In genomic region chr3:74778337-74778736, GRCm38 (mm10) we compare ENCODE assay signal across 25 mouse cellular contexts.
DNase-seq lines count a peak whose midpoint lies in the region; ATAC-seq lines count a peak whose summit lies in the region.
"Had no signal": no experiment of that assay in that cellular context is flagged by ENCODE, and none has a peak within 500 bp of the region (broad histone marks: within the 10 kb centered on the region; RNA-seq: fewer than 3 reads in every experiment).

No protein-coding gene starts in this region.

- DNase-seq in hindbrain, embryonic 11.5 days (ENCODE audit: low spot score): no peak
- no peak for DNase-seq in neural tube, embryonic 11.5 days (ENCODE audit: low spot score)
- no peak for DNase-seq in neural tube, embryonic 10.5 days (ENCODE audit: extremely low spot score, low spot score)
- DNase-seq in left cerebral cortex, postnatal 4 days: no peak
- DNase-seq: adrenal gland, adult 8-10 months; adrenal gland, postnatal 25 days; cerebellum, adult 18-20 months; cerebellum, adult 9-10 months; cerebellum, postnatal 14 days; gastrocnemius, adult 2 months; gastrocnemius, postnatal 25 days; heart, adult 2 months; heart, postnatal 14 days; heart, postnatal 4 days had no signal

- no peak overlapping the region for H3K4me2 ChIP-seq in hindbrain, embryonic 11.5 days (replicated peaks; ENCODE audit: low read depth, low read length)
- no peak overlapping the region for H3K4me2 ChIP-seq in hindbrain, embryonic 12.5 days (replicated peaks)
- no peak overlapping the region for H3K4me2 ChIP-seq in neural tube, embryonic 11.5 days (ENCODE audit: low read depth)
- H3K4me2 ChIP-seq in neural tube, embryonic 12.5 days (replicated peaks): no peak overlapping the region
- H3K4me2 ChIP-seq: forebrain, embryonic 13.5 days; heart, embryonic 13.5 days; hindbrain, embryonic 13.5 days had no signal

- intact Hi-C loops in left cerebral cortex, postnatal 4 days (cut with DNase I): no loop called here

- peak; percentile 54; the same call in 1 of the 2 replicates for ATAC-seq in hindbrain, embryonic 11.5 days (ENCODE audit: low FRiP score)
- ATAC-seq in hindbrain, embryonic 12.5 days (ENCODE audit: low FRiP score): no peak
- ATAC-seq in neural tube, embryonic 11.5 days (ENCODE audit: insufficient read depth, low FRiP score, low TSS enrichment): peak; percentile 69; the same call in 1 of the 2 replicates
- peak; percentile 66 for ATAC-seq in neural tube, embryonic 12.5 days (ENCODE audit: low FRiP score, low read depth)
- ATAC-seq in granulocyte monocyte progenitor cell, adult 5-6 weeks (replicated peaks; ENCODE audit: poor library complexity, severe bottlenecking): no peak
- ATAC-seq: activated CD4-positive, CD25-positive, alpha-beta regulatory T cell, adult 4 months; forebrain, embryonic 13.5 days; forebrain, embryonic 16.5 days; hindbrain, embryonic 16.5 days had no signal

- H3K4me3 ChIP-seq in hindbrain, embryonic 11.5 days (ENCODE audit: low read depth, low read length): no peak overlapping the region
- H3K4me3 ChIP-seq in hindbrain, embryonic 12.5 days: no peak overlapping the region
- no peak overlapping the region for H3K4me3 ChIP-seq in neural tube, embryonic 11.5 days (ENCODE audit: low read depth, low read length)
- H3K4me3 ChIP-seq in neural tube, embryonic 12.5 days: no peak overlapping the region
- H3K4me3 ChIP-seq: forebrain, embryonic 10.5 days; forebrain, embryonic 13.5 days; gastrocnemius, adult 2 months; heart, adult 2 months; heart, embryonic 10.5 days; heart, embryonic 13.5 days; hindbrain, embryonic 13.5 days had no signal

- no peaks in the 10 kb centered on the region for H3K36me3 ChIP-seq in hindbrain, embryonic 11.5 days (ENCODE audit: control insufficient read depth, insufficient read depth, low read length)
- no peaks in the 10 kb centered on the region for H3K36me3 ChIP-seq in hindbrain, embryonic 12.5 days
- no peaks in the 10 kb centered on the region for H3K36me3 ChIP-seq in neural tube, embryonic 11.5 days (ENCODE audit: control insufficient read depth, insufficient read depth, low read length)
- H3K36me3 ChIP-seq in neural tube, embryonic 12.5 days: no peaks in the 10 kb centered on the region
- H3K36me3 ChIP-seq: forebrain, embryonic 10.5 days; heart, embryonic 10.5 days; heart, embryonic 13.5 days; hindbrain, embryonic 13.5 days had no signal

- H3K27ac ChIP-seq in hindbrain, embryonic 11.5 days (ENCODE audit: low read depth, low read length): no peak overlapping the region
- no peak overlapping the region for H3K27ac ChIP-seq in hindbrain, embryonic 12.5 days
- no peak overlapping the region for H3K27ac ChIP-seq in neural tube, embryonic 11.5 days (ENCODE audit: low read depth, low read length)
- H3K27ac ChIP-seq in neural tube, embryonic 12.5 days: no peak overlapping the region
- H3K27ac ChIP-seq: forebrain, embryonic 10.5 days; forebrain, embryonic 13.5 days; gastrocnemius, adult 2 months; heart, adult 2 months; heart, embryonic 10.5 days; heart, embryonic 13.5 days; hindbrain, embryonic 13.5 days had no signal

- no peak overlapping the region for H3K9ac ChIP-seq in hindbrain, embryonic 11.5 days (ENCODE audit: low read depth, low read length)
- no peak overlapping the region for H3K9ac ChIP-seq in hindbrain, embryonic 12.5 days
- H3K9ac ChIP-seq in neural tube, embryonic 11.5 days (ENCODE audit: low read length): no peak overlapping the region
- no peak overlapping the region for H3K9ac ChIP-seq in neural tube, embryonic 12.5 days
- H3K9ac ChIP-seq: forebrain, embryonic 13.5 days; heart, embryonic 13.5 days; hindbrain, embryonic 13.5 days had no signal

- 91% methylated on average over 5 of the region's 5 CpGs for WGBS in hindbrain, embryonic 11.5 days
- whole genome bisulfite sequencing in hindbrain, embryonic 12.5 days: 86% methylated on average over 5 of the region's 5 CpGs
- 86% methylated on average over 5 of the region's 5 CpGs for WGBS in neural tube, embryonic 11.5 days
- WGBS in neural tube, embryonic 12.5 days: 71% methylated on average over 5 of the region's 5 CpGs

- no peaks in the 10 kb centered on the region for H3K9me3 ChIP-seq in hindbrain, embryonic 11.5 days (ENCODE audit: control insufficient read depth, low read length)
- H3K9me3 ChIP-seq in hindbrain, embryonic 12.5 days (replicated peaks): no peaks in the 10 kb centered on the region
- no peaks in the 10 kb centered on the region for H3K9me3 ChIP-seq in neural tube, embryonic 11.5 days (ENCODE audit: control insufficient read depth, low read length)
- no peaks in the 10 kb centered on the region for H3K9me3 ChIP-seq in neural tube, embryonic 12.5 days
- H3K9me3 ChIP-seq: forebrain, embryonic 10.5 days; forebrain, embryonic 13.5 days; heart, embryonic 10.5 days; heart, embryonic 13.5 days; hindbrain, embryonic 13.5 days had no signal

- H3K4me1 ChIP-seq in hindbrain, embryonic 11.5 days (replicated peaks; ENCODE audit: control insufficient read depth, insufficient read depth, low read length): no peaks in the 10 kb centered on the region
- H3K4me1 ChIP-seq in hindbrain, embryonic 12.5 days: no peaks in the 10 kb centered on the region
- H3K4me1 ChIP-seq in neural tube, embryonic 11.5 days (ENCODE audit: control insufficient read depth, insufficient read depth, low read length): no peaks in the 10 kb centered on the region
- H3K4me1 ChIP-seq in neural tube, embryonic 12.5 days: no peaks in the 10 kb centered on the region
- H3K4me1 ChIP-seq: forebrain, embryonic 10.5 days; forebrain, embryonic 13.5 days; heart, embryonic 10.5 days; heart, embryonic 13.5 days; hindbrain, embryonic 13.5 days had no signal

- no peaks in the 10 kb centered on the region for H3K27me3 ChIP-seq in hindbrain, embryonic 11.5 days (ENCODE audit: control insufficient read depth, insufficient read depth, low read length)
- no peaks in the 10 kb centered on the region for H3K27me3 ChIP-seq in hindbrain, embryonic 12.5 days
- no peaks in the 10 kb centered on the region for H3K27me3 ChIP-seq in neural tube, embryonic 11.5 days (ENCODE audit: control insufficient read depth, insufficient read depth, low read length)
- H3K27me3 ChIP-seq in neural tube, embryonic 12.5 days (replicated peaks): no peaks in the 10 kb centered on the region
- H3K27me3 ChIP-seq: forebrain, embryonic 13.5 days; heart, embryonic 13.5 days; hindbrain, embryonic 13.5 days had no signal

Comparison
In these comparisons a context has a peak if more than half of its experiments do, and no peak if none do; other contexts are left out.
1. ATAC-seq: peak in hindbrain, embryonic 11.5 days (single experiment), neural tube, embryonic 11.5 days (single experiment) and neural tube, embryonic 12.5 days (single experiment); none in hindbrain, embryonic 12.5 days (single experiment) and granulocyte monocyte progenitor cell, adult 5-6 weeks (single experiment).